In genomic region chr17:48347287-48347686, GRCm38 (mm10) we compare ENCODE assay signal across 31 mouse cellular contexts. TPM values are rescaled to one million over a fixed set of nuclear protein-coding genes. Genes with fewer than 3 reads are reported as not detected.
A peak's percentile ranks its signal among the peaks of the same experiment; 100 is the strongest.
DNase-seq lines count a peak whose midpoint lies in the region; ATAC-seq and TF ChIP-seq lines count a peak whose summit lies in the region.
"Had no signal": no experiment of that assay in that cellular context is flagged by ENCODE, and none has a peak within 500 bp of the region (broad histone marks: within the 10 kb centered on the region; RNA-seq: fewer than 3 reads in every experiment).

No protein-coding gene starts in this region.

- H3K4me2 ChIP-seq in liver, embryonic 12.5 days = no peak overlapping the region
- no peak overlapping the region; the same call in 1 of the 2 replicates for H3K4me2 ChIP-seq in intestine, embryonic 15.5 days (replicated peaks)
- H3K4me2 ChIP-seq: embryonic facial prominence, embryonic 13.5 days; forebrain, embryonic 15.5 days; hindbrain, embryonic 12.5 days; limb, embryonic 12.5 days; liver, embryonic 11.5 days; midbrain, embryonic 13.5 days had no signal

- 63% methylated on average over 2 of the region's 2 CpGs for WGBS in liver, adult 2 months
- WGBS in liver, embryonic 12.5 days (ENCODE audit: insufficient replicate concordance) = 44% methylated on average over 2 of the region's 2 CpGs
- 73% methylated on average over 2 of the region's 2 CpGs for WGBS in intestine, embryonic 15.5 days
- 66% methylated on average over 2 of the region's 2 CpGs for WGBS in thymus, adult 2 months

- no peak overlapping the region for H3K9ac ChIP-seq in liver, adult 2 months (ENCODE audit: low read depth, low read length)
- H3K9ac ChIP-seq in liver, embryonic 12.5 days = no peak overlapping the region
- H3K9ac ChIP-seq in intestine, embryonic 15.5 days = no peak overlapping the region
- H3K9ac ChIP-seq: embryonic facial prominence, embryonic 13.5 days; forebrain, embryonic 15.5 days; hindbrain, embryonic 12.5 days; limb, embryonic 12.5 days; liver, postnatal 0 days; midbrain, embryonic 13.5 days had no signal

- H3K36me3 ChIP-seq in liver, adult 2 months (ENCODE audit: control insufficient read depth, insufficient read depth, low read length) = no peaks in the 10 kb centered on the region
- H3K36me3 ChIP-seq in liver, embryonic 12.5 days = no peaks in the 10 kb centered on the region
- no peaks in the 10 kb centered on the region for H3K36me3 ChIP-seq in intestine, embryonic 15.5 days
- H3K36me3 ChIP-seq in thymus, adult 2 months (ENCODE audit: control insufficient read depth, insufficient read depth, low read length) = no peaks in the 10 kb centered on the region
- H3K36me3 ChIP-seq: embryonic facial prominence, embryonic 13.5 days; forebrain, embryonic 10.5 days; forebrain, embryonic 15.5 days; hindbrain, embryonic 12.5 days; limb, embryonic 12.5 days; midbrain, embryonic 13.5 days had no signal

- no peak for TF ChIP-seq CTCF in liver, adult 2 months (IDR thresholded peaks at IDR 0.05; ENCODE audit: low read depth, low read length)
- no peak for TF ChIP-seq CTCF in bone marrow macrophage, adult 2 months (IDR thresholded peaks at IDR 0.05; ENCODE audit: low read depth, low read length)
- no peak for TF ChIP-seq CTCF in thymus, adult 2 months (IDR thresholded peaks at IDR 0.05; ENCODE audit: borderline replicate concordance, control insufficient read depth, extremely low read depth, insufficient read depth, low read length, poor library complexity)

- no peak for ATAC-seq in liver, embryonic 12.5 days
- peak; percentile 44 to 72; a peak in 1 of 4 replicates for ATAC-seq in hematopoietic stem cell, adult 5-6 weeks (replicated peaks in 1 of 2; ENCODE audit: insufficient read depth in 1 of 2, low FRiP score in 2 of 2, low TSS enrichment in 1 of 2, low read depth in 1 of 2, poor library complexity in 2 of 2, severe bottlenecking in 2 of 2)
- peak; percentile 78 for ATAC-seq in monocyte, adult 5-6 weeks (replicated peaks; ENCODE audit: insufficient number of reproducible peaks, low FRiP score, low TSS enrichment, poor library complexity, severe bottlenecking)
- no peak for ATAC-seq in intestine, embryonic 15.5 days
- ATAC-seq: CD4-positive, CD25-positive, alpha-beta regulatory T cell, adult 4 months; forebrain, embryonic 15.5 days; hindbrain, postnatal 0 days; intestine, embryonic 16.5 days; liver, postnatal 0 days; midbrain, embryonic 13.5 days had no signal

- H3K27me3 ChIP-seq in liver, adult 2 months (ENCODE audit: control insufficient read depth, insufficient read depth, low read length) = no peaks in the 10 kb centered on the region
- no peaks in the 10 kb centered on the region for H3K27me3 ChIP-seq in liver, embryonic 12.5 days (replicated peaks)
- H3K27me3 ChIP-seq in intestine, embryonic 15.5 days (replicated peaks) = no peaks in the 10 kb centered on the region
- H3K27me3 ChIP-seq in thymus, adult 2 months (ENCODE audit: control insufficient read depth, insufficient read depth, low read length) = no peaks in the 10 kb centered on the region
- H3K27me3 ChIP-seq: embryonic facial prominence, embryonic 13.5 days; forebrain, embryonic 15.5 days; hindbrain, embryonic 12.5 days; midbrain, embryonic 13.5 days had no signal

- H3K9me3 ChIP-seq in liver, embryonic 12.5 days (replicated peaks) = no peaks in the 10 kb centered on the region
- H3K9me3 ChIP-seq in intestine, embryonic 15.5 days = no peaks in the 10 kb centered on the region
- H3K9me3 ChIP-seq: embryonic facial prominence, embryonic 13.5 days; forebrain, embryonic 10.5 days; forebrain, embryonic 15.5 days; hindbrain, embryonic 12.5 days; limb, embryonic 12.5 days; midbrain, embryonic 13.5 days had no signal

- no peak for TF ChIP-seq POLR2A in liver, adult 2 months (IDR thresholded peaks at IDR 0.05; ENCODE audit: extremely low read depth, insufficient read depth, low read length)
- no peak for TF ChIP-seq POLR2A in bone marrow macrophage, adult 2 months (IDR thresholded peaks at IDR 0.05; ENCODE audit: borderline replicate concordance, low read depth, low read length)
- TF ChIP-seq POLR2A in thymus, adult 2 months (IDR thresholded peaks at IDR 0.05; ENCODE audit: control insufficient read depth, extremely low read depth, insufficient read depth, low read length, poor library complexity) = no peak

- no peak overlapping the region for H3K4me3 ChIP-seq in liver, adult 2 months (ENCODE audit: insufficient read depth, low read depth, low read length)
- H3K4me3 ChIP-seq in liver, embryonic 12.5 days = no peak overlapping the region
- H3K4me3 ChIP-seq in bone marrow macrophage, adult 2 months (ENCODE audit: insufficient read depth, low read length) = peak overlapping the region; percentile 78
- no peak overlapping the region for H3K4me3 ChIP-seq in intestine, embryonic 15.5 days (replicated peaks)
- no peak overlapping the region for H3K4me3 ChIP-seq in thymus, adult 2 months (ENCODE audit: control insufficient read depth, insufficient read depth, low read length)
- H3K4me3 ChIP-seq: embryonic facial prominence, embryonic 13.5 days; forebrain, embryonic 10.5 days; forebrain, embryonic 15.5 days; hindbrain, embryonic 12.5 days; limb, embryonic 12.5 days; midbrain, embryonic 13.5 days had no signal

- H3K27ac ChIP-seq in liver, adult 2 months (replicated peaks; ENCODE audit: insufficient read depth, low read depth, low read length) = no peak overlapping the region
- H3K27ac ChIP-seq in liver, embryonic 12.5 days = no peak overlapping the region
- H3K27ac ChIP-seq in bone marrow macrophage, adult 2 months (ENCODE audit: insufficient read depth, low read depth, low read length) = peak overlapping the region; percentile 95
- H3K27ac ChIP-seq in intestine, embryonic 15.5 days = no peak overlapping the region
- H3K27ac ChIP-seq in thymus, adult 2 months (ENCODE audit: control insufficient read depth, insufficient read depth, low read length) = no peak overlapping the region
- H3K27ac ChIP-seq: embryonic facial prominence, embryonic 13.5 days; forebrain, embryonic 10.5 days; forebrain, embryonic 15.5 days; hindbrain, embryonic 12.5 days; hindbrain, postnatal 0 days; kidney, postnatal 0 days; limb, embryonic 12.5 days; midbrain, embryonic 13.5 days; stomach, postnatal 0 days had no signal

- H3K4me1 ChIP-seq in liver, adult 2 months (ENCODE audit: control insufficient read depth, insufficient read depth, low read length) = no peaks in the 10 kb centered on the region
- H3K4me1 ChIP-seq in liver, embryonic 12.5 days = peaks cover 1% of the 10 kb centered on the region
- H3K4me1 ChIP-seq in bone marrow macrophage, adult 2 months (ENCODE audit: control insufficient read depth, insufficient read depth, low read length) = peaks cover 37% of the 10 kb centered on the region
- H3K4me1 ChIP-seq in intestine, embryonic 15.5 days (replicated peaks) = no peaks in the 10 kb centered on the region
- H3K4me1 ChIP-seq in thymus, adult 2 months (replicated peaks; ENCODE audit: control insufficient read depth, insufficient read depth, low read length) = no peaks in the 10 kb centered on the region; the same call in 1 of the 2 replicates
- H3K4me1 ChIP-seq: embryonic facial prominence, embryonic 13.5 days; forebrain, embryonic 10.5 days; forebrain, embryonic 15.5 days; hindbrain, embryonic 12.5 days; limb, embryonic 12.5 days; midbrain, embryonic 13.5 days had no signal

- H3K79me2 ChIP-seq in liver, adult 2 months (ENCODE audit: control insufficient read depth, insufficient read depth, low read length) = no peaks in the 10 kb centered on the region

- DNase-seq in liver, adult 2 months (ENCODE audit: extremely low read depth, low read depth, low spot score) = peak; percentile 14
- no peak for DNase-seq in heart, adult 18-20 months
- no peak for DNase-seq in thymus, adult 2 months
- DNase-seq: adrenal gland, adult 8-10 months; cerebellum, adult 11-12 months; cerebellum, adult 9-11 months; gastrocnemius, postnatal 36 days; heart, postnatal 14 days; kidney, adult 8-10 months; liver, postnatal 0 days; right cerebral cortex, postnatal 4 days had no signal

RNA-seq across cellular contexts. Expression of gene Trem2, which starts 1.1 kb away (rescaled TPM):
- 0.74 and 2.2 TPM in 2 replicates for total RNA-seq in liver, adult 2 months (2014; rRNA removed)
- 0.15 and 0.34 TPM in 2 replicates for polyA plus RNA-seq in liver, adult 2 months (2012; rRNA removed)
- 2.9 and 3.5 TPM in 2 replicates for polyA plus RNA-seq in liver, embryonic 12.5 days (2016; fragmentation: Nextera tagmentation; extraction: Ambion mirVana)
- 859 and 887 TPM in 2 replicates for polyA plus RNA-seq in bone marrow macrophage, adult 2 months (2012; ENCODE audit: insufficient read depth, insufficient read length, missing spikeins)
- total RNA-seq in hematopoietic stem cell, adult 5-6 weeks (2017) = not detected in 2 replicates
- total RNA-seq in monocyte, adult 5-6 weeks (2017) = 2.4 to 11.1 TPM (median 5.7 TPM) in 3 replicates
- 4.2 and 4.7 TPM in 2 replicates for polyA plus RNA-seq in intestine, embryonic 15.5 days (2015; fragmentation: Nextera tagmentation; extraction: Ambion mirVana)
- 1 to 10 TPM; 1.6 to 2.2 TPM for total RNA-seq in heart, adult 18-20 months (2021)
- 7.1 and 11.7 TPM in 2 replicates for polyA plus RNA-seq in thymus, adult 2 months (2012; rRNA removed)
- polyA plus RNA-seq: CD4-positive, CD25-positive, alpha-beta regulatory T cell, adult 4 months had no signal

RNA-seq across cellular contexts. Expression of gene Treml1, which starts 12.4 kb away (rescaled TPM):
- total RNA-seq in liver, adult 2 months (2014; rRNA removed) = 0.34 TPM in 1 of 2 replicates, not detected in the other
- 0.19 and 0.39 TPM in 2 replicates for polyA plus RNA-seq in liver, adult 2 months (2012; rRNA removed)
- polyA plus RNA-seq in liver, embryonic 12.5 days (2016; fragmentation: Nextera tagmentation; extraction: Ambion mirVana) = 29.4 and 36.2 TPM in 2 replicates
- 7.6 TPM in 2 replicates for polyA plus RNA-seq in bone marrow macrophage, adult 2 months (2012; ENCODE audit: insufficient read depth, insufficient read length, missing spikeins)
- 0.63 and 2.7 TPM in 2 replicates for total RNA-seq in hematopoietic stem cell, adult 5-6 weeks (2017)
- total RNA-seq in monocyte, adult 5-6 weeks (2017) = 3.4 to 26.7 TPM in 2 of 3 replicates, not detected in the other
- 0.44 and 0.68 TPM in 2 replicates for polyA plus RNA-seq in intestine, embryonic 15.5 days (2015; fragmentation: Nextera tagmentation; extraction: Ambion mirVana)
- total RNA-seq in heart, adult 18-20 months (2021) = under 1 TPM; 0.27 to 0.54 TPM
- 0.73 TPM in 1 of 2 replicates, not detected in the other for polyA plus RNA-seq in thymus, adult 2 months (2012; rRNA removed)
- total RNA-seq: gastrocnemius, postnatal 36 days had no signal
- polyA plus RNA-seq: CD4-positive, CD25-positive, alpha-beta regulatory T cell, adult 4 months; hindbrain, postnatal 0 days; large intestine, adult 2 months; neural tube, embryonic 14.5 days; stomach, postnatal 0 days had no signal

RNA-seq across cellular contexts. Expression of gene B430306N03Rik, which starts 31.3 kb away (rescaled TPM):
- 0.83 and 1.0 TPM in 2 replicates for total RNA-seq in liver, adult 2 months (2014; rRNA removed)
- polyA plus RNA-seq in liver, adult 2 months (2012; rRNA removed) = 0.90 and 1.9 TPM in 2 replicates
- polyA plus RNA-seq in liver, embryonic 12.5 days (2016; fragmentation: Nextera tagmentation; extraction: Ambion mirVana) = 1.4 and 2.0 TPM in 2 replicates
- 18.8 and 19.0 TPM in 2 replicates for polyA plus RNA-seq in bone marrow macrophage, adult 2 months (2012; ENCODE audit: insufficient read depth, insufficient read length, missing spikeins)
- 4.2 and 4.9 TPM in 2 replicates for total RNA-seq in hematopoietic stem cell, adult 5-6 weeks (2017)
- 19.1 to 30.4 TPM (median 20.9 TPM) in 3 replicates for total RNA-seq in monocyte, adult 5-6 weeks (2017)
- polyA plus RNA-seq in intestine, embryonic 15.5 days (2015; fragmentation: Nextera tagmentation; extraction: Ambion mirVana) = 0.28 and 0.45 TPM in 2 replicates
- under 1 TPM; 0.18 to 0.20 TPM for total RNA-seq in heart, adult 18-20 months (2021)
- polyA plus RNA-seq in thymus, adult 2 months (2012; rRNA removed) = 4.0 and 4.3 TPM in 2 replicates
- total RNA-seq: layer of hippocampus, postnatal 14 days had no signal
- polyA plus RNA-seq: embryonic facial prominence, embryonic 13.5 days; hindbrain, embryonic 12.5 days; hindbrain, postnatal 0 days; midbrain, embryonic 13.5 days; neural tube, embryonic 14.5 days had no signal

RNA-seq across cellular contexts. Expression of gene Treml2, which starts 48.0 kb away (rescaled TPM):
- total RNA-seq in liver, adult 2 months (2014; rRNA removed) = 0.09 and 0.20 TPM in 2 replicates
- 0.26 and 0.34 TPM in 2 replicates for polyA plus RNA-seq in liver, adult 2 months (2012; rRNA removed)
- 6.3 and 7.5 TPM in 2 replicates for polyA plus RNA-seq in liver, embryonic 12.5 days (2016; fragmentation: Nextera tagmentation; extraction: Ambion mirVana)
- 0.48 and 0.56 TPM in 2 replicates for polyA plus RNA-seq in bone marrow macrophage, adult 2 months (2012; ENCODE audit: insufficient read depth, insufficient read length, missing spikeins)
- 102 TPM in 2 replicates for total RNA-seq in hematopoietic stem cell, adult 5-6 weeks (2017)
- 21.6 to 25.3 TPM (median 23.0 TPM) in 3 replicates for total RNA-seq in monocyte, adult 5-6 weeks (2017)
- 0.24 and 0.37 TPM in 2 replicates for polyA plus RNA-seq in intestine, embryonic 15.5 days (2015; fragmentation: Nextera tagmentation; extraction: Ambion mirVana)
- 1 to 10 TPM in 1 of 2 experiments, under 1 TPM in 1; 0.65 to 1.1 TPM for total RNA-seq in heart, adult 18-20 months (2021)
- polyA plus RNA-seq in thymus, adult 2 months (2012; rRNA removed) = 54.8 and 56.4 TPM in 2 replicates

Comparison
In these comparisons a context has a peak if more than half of its experiments do, and no peak if none do; other contexts are left out.
1. ATAC-seq: peak in hematopoietic stem cell, adult 5-6 weeks (2 of 2) and monocyte, adult 5-6 weeks (single experiment); none in liver, embryonic 12.5 days (single experiment) and intestine, embryonic 15.5 days (single experiment).
2. RNA of gene Trem2, which starts 1.1 kb away (polyA plus RNA-seq): 859 to 887 TPM in bone marrow macrophage, adult 2 months; 7.1 to 11.7 TPM in thymus, adult 2 months, 4.2 to 4.7 TPM in intestine, embryonic 15.5 days, 2.9 to 3.5 TPM in liver, embryonic 12.5 days and 0.15 to 0.34 TPM in liver, adult 2 months; every median in the first group is over 10 times any median in the second.